Mouse (Mus musculus) stomach, embryonic 15.5 days (tissue): ENCODE measurements around the gene Guk1. TPM values are rescaled to one million over a fixed set of nuclear protein-coding genes. Genes with fewer than 3 reads are reported as not detected.

ENCODE experiments used
- ATAC-seq: fragments of 200-750 bp; cut with Nextera tagmentation; 2 replicates; pipeline ENCODE4 v1.8.0; 2017; ENCODE audit warnings: low read depth, moderate number of reproducible peaks, moderate TSS enrichment; ENCODE audit not compliant: insufficient read depth, low FRiP score
- H3K27ac ChIP-seq: fragments of 300-500 bp; sonication (generic); 2 replicates; pipeline ENCODE4 v1.5.1; 2015; ENCODE audit warnings: mild to moderate bottlenecking, inconsistent platforms
- H3K27me3 ChIP-seq: fragments of 300-500 bp; sonication (generic); replicated peaks from 2 replicates; pipeline ENCODE4 v1.6.1; 2015; ENCODE audit warnings: inconsistent platforms
- H3K36me3 ChIP-seq: fragments of 300-500 bp; sonication (generic); 2 replicates; pipeline ENCODE4 v1.6.1; 2015; ENCODE audit warnings: inconsistent platforms
- H3K4me1 ChIP-seq: fragments of 300-500 bp; sonication (generic); 2 replicates; pipeline ENCODE4 v1.6.1; 2015; ENCODE audit warnings: inconsistent platforms
- H3K4me2 ChIP-seq: fragments of 300-500 bp; sonication (generic); 2 replicates; pipeline ENCODE4 v1.6.1; 2015; ENCODE audit warnings: mild to moderate bottlenecking, inconsistent platforms
- H3K4me3 ChIP-seq: fragments of 300-500 bp; sonication (generic); replicated peaks from 2 replicates; pipeline ENCODE4 v1.5.1; 2015; ENCODE audit warnings: inconsistent platforms
- H3K9ac ChIP-seq: fragments of 300-500 bp; sonication (generic); 2 replicates; pipeline ENCODE4 v1.6.1; 2015; ENCODE audit warnings: inconsistent platforms
- H3K9me3 ChIP-seq: fragments of 300-500 bp; sonication (generic); 2 replicates; pipeline ENCODE4 v1.6.1; 2016; ENCODE audit warnings: inconsistent platforms
- WGBS: fragments of 180-500 bp; shearing (Covaris S2); methylation state at CpG from one replicate; pipeline ENCODE4 v1.1.7; 2015; 5-methylcytosine and 5-hydroxymethylcytosine counted together
- polyA plus RNA-seq: library from polyadenylated mRNA; unstranded; fragments of >200 nt; fragmentation: Nextera tagmentation; extraction: Ambion mirVana; gene quantifications from 2 replicates; pipeline ENCODE4 v1.2.1, GENCODE M21; 2015

Gene Guk1
- 115 and 121 TPM in 2 replicates for polyA plus RNA-seq

DNA sequence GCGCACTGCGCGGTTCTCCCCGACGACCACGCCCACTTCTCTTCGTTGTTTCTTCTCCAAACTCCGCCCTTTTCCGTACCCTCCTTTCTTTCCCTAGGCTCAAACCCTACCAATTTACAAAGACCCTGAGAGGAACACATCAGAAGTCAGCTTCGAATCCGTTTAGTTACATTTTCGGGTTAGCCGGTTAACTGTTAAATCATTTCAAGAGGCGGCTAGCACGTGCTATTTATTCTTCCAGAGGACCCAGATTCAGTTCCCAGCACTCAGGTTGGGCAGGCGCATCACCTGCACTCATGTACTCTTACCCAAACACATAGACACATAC, at the start of gene Guk1:
Guk1 (minus strand) TSS at position 154 of the 328 bp plus-strand sequence.
- Histone ChIP-seq H3K9ac (peak within 1 kb of the TSS; percentile 69), H3K4me3 (peak within 1 kb of the TSS; percentile 72), H3K4me1 (peaks cover 7% of the 10 kb centered on the region; the same call in 1 of the 2 replicates), H3K9me3 (no peaks in the 10 kb centered on the region), H3K36me3 (no peaks in the 10 kb centered on the region), H3K27me3 (no peaks in the 10 kb centered on the region), H3K4me2 (peak within 1 kb of the TSS; percentile 71), H3K27ac (peak within 1 kb of the TSS; percentile 93)
- WGBS, result 5% methylated on average over 16 of the region's 16 CpGs
- no peak for ATAC-seq

DNA sequence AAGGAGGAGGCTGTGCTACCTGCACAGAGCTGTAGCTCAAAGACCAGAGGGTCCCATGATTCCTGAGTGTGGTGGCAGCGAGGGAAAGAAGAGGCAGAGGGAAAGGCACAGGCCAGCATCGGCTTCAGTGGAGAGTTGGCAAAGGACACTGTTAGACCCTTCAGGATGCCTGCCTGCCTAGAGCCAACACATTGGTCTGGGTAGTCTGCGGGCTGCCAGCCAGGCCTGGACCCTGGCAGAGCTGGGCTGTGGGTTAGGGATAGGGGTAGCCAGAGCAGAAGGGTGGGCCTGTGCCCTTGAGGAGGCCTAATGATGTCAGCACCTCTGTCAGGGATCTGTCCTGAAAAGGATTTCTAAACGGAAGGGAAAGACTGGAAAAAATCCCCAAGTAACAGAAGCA, 47.8 kb upstream of the Guk1 start:
- no peak overlapping the region for H3K27ac ChIP-seq
- H3K27me3 ChIP-seq, result 0 out of 2 replicates have a peak, but pooled peaks cover 7% of the 10 kb centered on the region
- ATAC-seq, result no peak
- H3K4me1 ChIP-seq, result no peaks in the 10 kb centered on the region
- no peaks in the 10 kb centered on the region for H3K9me3 ChIP-seq
- no peak overlapping the region for H3K9ac ChIP-seq
- WGBS, result 69% methylated on average over 4 of the region's 4 CpGs
- H3K36me3 ChIP-seq, result no peaks in the 10 kb centered on the region
- H3K4me3 ChIP-seq, result no peak overlapping the region
- no peak overlapping the region for H3K4me2 ChIP-seq

GRCm38 (mm10) chr11:59239428-59239785, 47.4 kb upstream of the Guk1 start:
- H3K4me2 ChIP-seq, result no peak overlapping the region
- WGBS, result 60% methylated on average over 4 of the region's 4 CpGs
- H3K36me3 ChIP-seq, result no peaks in the 10 kb centered on the region
- H3K27ac ChIP-seq, result no peak overlapping the region
- 0 out of 2 replicates have a peak, but pooled peaks cover 7% of the 10 kb centered on the region for H3K27me3 ChIP-seq
- ATAC-seq, result no peak
- no peak overlapping the region for H3K4me3 ChIP-seq
- H3K9me3 ChIP-seq, result no peaks in the 10 kb centered on the region
- no peak overlapping the region for H3K9ac ChIP-seq
- no peaks in the 10 kb centered on the region for H3K4me1 ChIP-seq

GRCm38 (mm10) chr11:59238525-59239427, 46.8 kb upstream of the Guk1 start:
- Histone ChIP-seq H3K27ac (no peak overlapping the region), H3K36me3 (no peaks in the 10 kb centered on the region), H3K4me3 (no peak overlapping the region), H3K9me3 (no peaks in the 10 kb centered on the region), H3K4me2 (no peak overlapping the region), H3K4me1 (no peaks in the 10 kb centered on the region), H3K27me3 (0 out of 2 replicates have a peak, but pooled peaks cover 7% of the 10 kb centered on the region), H3K9ac (no peak overlapping the region)
- peak; percentile 79; the same call in 1 of the 2 replicates for ATAC-seq
- 4% methylated on average over 14 of the region's 15 CpGs for whole genome bisulfite sequencing

DNA sequence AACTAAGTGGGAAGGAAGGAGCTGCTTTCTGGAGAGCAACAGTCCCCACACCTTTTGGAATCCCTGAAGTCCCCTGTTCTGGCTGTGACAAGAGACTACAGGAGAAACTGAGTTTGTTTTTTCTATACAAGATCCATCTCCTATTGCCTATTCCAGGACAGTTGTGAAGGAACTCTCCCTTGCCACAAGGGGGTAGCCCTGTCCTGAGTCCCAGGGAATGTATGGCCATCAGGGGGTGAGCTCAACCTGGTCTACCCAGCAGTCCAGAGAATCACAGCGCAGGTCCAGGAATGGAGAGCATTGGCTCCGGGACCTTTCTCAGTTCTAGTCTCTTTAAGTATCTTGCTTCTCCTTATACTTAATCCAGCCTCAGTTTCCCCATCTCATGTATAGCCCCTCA, 40.8 kb upstream of the Guk1 start:
- no peak overlapping the region for H3K4me3 ChIP-seq
- H3K9me3 ChIP-seq, result no peaks in the 10 kb centered on the region
- H3K36me3 ChIP-seq, result no peaks in the 10 kb centered on the region
- no peak overlapping the region for H3K4me2 ChIP-seq
- no peak for ATAC-seq
- no peak overlapping the region for H3K9ac ChIP-seq
- H3K4me1 ChIP-seq, result peaks cover 8% of the 10 kb centered on the region
- 60% methylated on average over 2 of the region's 2 CpGs for WGBS
- H3K27ac ChIP-seq, result no peak overlapping the region
- H3K27me3 ChIP-seq, result no peaks in the 10 kb centered on the region

DNA sequence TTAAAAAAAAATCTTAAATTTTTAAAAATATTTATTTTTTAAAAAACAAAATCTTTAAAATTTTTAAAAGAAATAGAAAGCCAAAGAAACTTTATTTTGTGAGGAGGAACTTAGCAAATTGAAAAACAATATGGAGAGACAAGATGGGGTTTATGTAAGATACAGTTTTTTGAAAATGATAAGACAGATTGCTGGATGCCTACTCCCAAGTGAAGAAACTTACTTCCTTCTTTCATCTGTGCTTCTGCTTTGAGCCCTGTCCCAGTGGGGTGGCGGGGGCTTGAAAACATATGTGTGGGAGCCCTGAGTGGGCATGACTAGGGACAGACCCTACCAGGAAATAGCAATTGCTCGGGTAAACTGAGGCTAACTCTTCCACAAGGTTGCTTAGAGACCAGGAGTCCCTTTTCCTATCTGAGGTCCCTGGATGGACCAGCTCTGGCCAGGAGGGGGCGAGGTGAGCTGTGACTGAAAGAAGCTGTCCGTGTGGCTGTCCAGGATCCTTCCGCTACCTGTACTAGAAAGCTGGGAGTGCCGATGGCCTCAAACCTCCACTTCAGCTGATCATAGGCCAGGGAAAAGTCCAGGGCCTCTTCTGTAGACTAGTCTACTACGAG, 38.2 kb upstream of the Guk1 start:
- Histone ChIP-seq H3K9me3 (no peaks in the 10 kb centered on the region), H3K9ac (no peak overlapping the region), H3K27ac (no peak overlapping the region), H3K27me3 (no peaks in the 10 kb centered on the region), H3K4me1 (peaks cover 22% of the 10 kb centered on the region), H3K36me3 (no peaks in the 10 kb centered on the region), H3K4me2 (0 out of 2 replicates have a peak overlapping the region, but pooled peaks have one; percentile 13), H3K4me3 (no peak overlapping the region)
- no peak for ATAC-seq
- WGBS, result 9% methylated on average over 7 of the region's 7 CpGs

GRCm38 (mm10) chr11:59228122-59228953, 36.3 kb upstream of the Guk1 start, which contains the start of gene Arf1:
Gene Arf1 (minus strand): TSS chr11:59228270.
- ATAC-seq, result peak; percentile 95
- no peaks in the 10 kb centered on the region for H3K36me3 ChIP-seq
- H3K9ac ChIP-seq, result peak within 1 kb of the TSS; percentile 99
- H3K4me1 ChIP-seq, result peaks cover 32% of the 10 kb centered on the region
- H3K4me2 ChIP-seq, result peak within 1 kb of the TSS; percentile 71
- H3K27ac ChIP-seq, result peak within 1 kb of the TSS; percentile 94
- no peaks in the 10 kb centered on the region for H3K9me3 ChIP-seq
- peak within 1 kb of the TSS; percentile 98 for H3K4me3 ChIP-seq
- WGBS, result 4% methylated on average over 59 of the region's 59 CpGs
- no peaks in the 10 kb centered on the region for H3K27me3 ChIP-seq

GRCm38 (mm10) chr11:59227604-59228121, 35.7 kb upstream of the Guk1 start:
- Histone ChIP-seq H3K27ac (peak overlapping the region; percentile 94), H3K4me2 (peak overlapping the region; percentile 71), H3K36me3 (no peaks in the 10 kb centered on the region), H3K27me3 (no peaks in the 10 kb centered on the region), H3K9ac (peak overlapping the region; percentile 99), H3K9me3 (no peaks in the 10 kb centered on the region), H3K4me3 (peak overlapping the region; percentile 98), H3K4me1 (peaks cover 37% of the 10 kb centered on the region)
- peak; percentile 72 for ATAC-seq
- under 1% methylated on average over 50 of the region's 51 CpGs for WGBS

DNA sequence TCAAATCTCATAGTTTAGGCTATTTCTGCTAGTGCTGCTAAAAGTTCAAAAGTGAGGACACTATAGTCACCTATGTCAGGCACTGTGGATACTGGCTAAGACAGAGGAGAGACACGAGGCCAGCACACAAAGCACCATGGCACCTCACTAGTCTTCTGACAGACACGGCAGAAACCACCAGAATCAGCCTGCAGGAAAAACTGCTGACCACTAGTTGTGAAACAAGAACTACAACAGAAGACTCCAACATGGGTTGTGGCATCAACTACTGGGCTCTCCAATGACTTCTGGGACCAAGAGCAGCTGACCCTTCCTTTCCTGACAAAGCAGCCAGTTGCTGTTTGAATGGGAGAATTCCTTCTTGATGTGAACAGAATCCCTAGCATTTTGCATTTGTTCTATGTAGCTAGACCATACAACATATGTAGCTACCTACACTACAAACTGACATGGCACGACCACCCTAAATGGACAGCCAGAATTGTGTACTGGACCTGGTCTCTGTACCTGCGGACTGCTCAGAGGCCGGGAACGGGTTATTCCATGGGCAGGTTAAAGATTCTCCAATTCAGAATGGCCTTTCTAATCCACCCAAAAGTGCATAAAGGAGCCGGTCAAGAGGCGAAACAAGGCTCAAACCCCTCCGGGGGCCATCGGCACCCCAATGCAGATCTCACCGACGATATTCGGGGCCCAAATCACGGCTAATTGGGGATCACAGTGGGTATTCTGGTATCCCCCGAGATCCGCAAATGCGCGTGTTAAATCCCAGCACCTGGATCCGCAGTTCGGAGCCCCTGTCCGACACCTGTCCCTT, 35.0 kb upstream of the Guk1 start:
- peak overlapping the region; percentile 99 for H3K9ac ChIP-seq
- WGBS, result 2% methylated on average over 21 of the region's 21 CpGs
- H3K9me3 ChIP-seq, result no peaks in the 10 kb centered on the region
- peak overlapping the region; percentile 71 for H3K4me2 ChIP-seq
- H3K4me3 ChIP-seq, result peak overlapping the region; percentile 98
- H3K27me3 ChIP-seq, result no peaks in the 10 kb centered on the region
- no peaks in the 10 kb centered on the region for H3K36me3 ChIP-seq
- ATAC-seq, result no peak
- peaks cover 42% of the 10 kb centered on the region for H3K4me1 ChIP-seq
- peak overlapping the region; percentile 94 for H3K27ac ChIP-seq

GRCm38 (mm10) chr11:59226251-59226650, 34.2 kb upstream of the Guk1 start:
- H3K36me3 ChIP-seq, result no peaks in the 10 kb centered on the region
- H3K27me3 ChIP-seq, result no peaks in the 10 kb centered on the region
- peaks cover 48% of the 10 kb centered on the region for H3K4me1 ChIP-seq
- H3K27ac ChIP-seq, result peak overlapping the region; percentile 94; the same call in 1 of the 2 replicates
- WGBS, result 24% methylated on average over 3 of the region's 3 CpGs
- peak overlapping the region; percentile 99; the same call in 1 of the 2 replicates for H3K9ac ChIP-seq
- no peak for ATAC-seq
- H3K9me3 ChIP-seq, result no peaks in the 10 kb centered on the region
- H3K4me2 ChIP-seq, result peak overlapping the region; percentile 71
- peak overlapping the region; percentile 98 for H3K4me3 ChIP-seq

- no peak overlapping the region; the same call in 1 of the 2 replicates for H3K4me3 ChIP-seq
Observed at GRCm38 (mm10) chr11:59225167-59225566, 33.2 kb upstream of the Guk1 start.

More at GRCm38 (mm10) chr11:59225167-59225566, 33.2 kb upstream of the Guk1 start:
- ATAC-seq, result no peak
- Histone ChIP-seq H3K9ac (no peak overlapping the region), H3K9me3 (no peaks in the 10 kb centered on the region), H3K4me1 (peaks cover 55% of the 10 kb centered on the region), H3K4me2 (peak overlapping the region; percentile 71), H3K36me3 (0 out of 2 replicates have a peak, but pooled peaks cover 3% of the 10 kb centered on the region), H3K27ac (no peak overlapping the region), H3K27me3 (no peaks in the 10 kb centered on the region)
- 56% methylated on average over 2 of the region's 2 CpGs for WGBS
